Mouse (Mus musculus) intestine, embryonic 16.5 days (tissue): Measurements from ENCODE around the gene Ssty2. TPM values are rescaled to one million over a fixed set of nuclear protein-coding genes. Genes with fewer than 3 reads are reported as not detected.
"Not testable (repeated sequence)": the region's sequence is repeated elsewhere in the genome, so short reads cannot be mapped to it uniquely, and the experiment has no call there.

Experiments used
- ATAC-seq: fragments of 200-750 bp; cut with Nextera tagmentation; 2 replicates; pipeline ENCODE4 v1.8.0; 2017; ENCODE audit warnings: moderate TSS enrichment, moderate library complexity
- H3K27ac ChIP-seq: fragments of 300-500 bp; sonication (generic); 2 replicates; pipeline ENCODE4 v1.5.1; 2014; ENCODE audit warnings: mild to moderate bottlenecking, low read length
- H3K27me3 ChIP-seq: fragments of 300-500 bp; sonication (generic); replicated peaks from 2 replicates; pipeline ENCODE4 v1.6.1; 2014; ENCODE audit warnings: low read length, control low read depth, mixed read lengths; ENCODE audit not compliant: control insufficient read depth, insufficient read depth
- H3K36me3 ChIP-seq: fragments of 300-500 bp; sonication (generic); 2 replicates; pipeline ENCODE4 v1.6.1; 2014; ENCODE audit warnings: low read length, control low read depth; ENCODE audit not compliant: control insufficient read depth, insufficient read depth
- H3K4me1 ChIP-seq: fragments of 300-500 bp; sonication (generic); 2 replicates; pipeline ENCODE4 v1.6.1; 2014; ENCODE audit warnings: low read length, control low read depth, mixed read lengths; ENCODE audit not compliant: control insufficient read depth, insufficient read depth
- H3K4me2 ChIP-seq: fragments of 300-500 bp; sonication (generic); 2 replicates; pipeline ENCODE4 v1.6.1; 2014; ENCODE audit warnings: low read depth, low read length, control low read depth
- H3K4me3 ChIP-seq: fragments of 300-500 bp; sonication (generic); 2 replicates; pipeline ENCODE4 v1.5.1; 2014; ENCODE audit warnings: mild to moderate bottlenecking, low read length
- H3K9ac ChIP-seq: fragments of 300-500 bp; sonication (generic); 2 replicates; pipeline ENCODE4 v1.6.1; 2014; ENCODE audit warnings: low read depth, low read length
- H3K9me3 ChIP-seq: fragments of 300-500 bp; sonication (generic); 2 replicates; pipeline ENCODE4 v1.6.1; 2016; ENCODE audit warnings: low read length, control low read depth; ENCODE audit not compliant: control insufficient read depth
- WGBS: fragments of 180-500 bp; shearing (Covaris S2); extraction: QIAGEN DNeasy Blood & Tissue Kit; methylation state at CpG from one replicate; pipeline ENCODE4 v1.1.7; 2014; 5-methylcytosine and 5-hydroxymethylcytosine counted together
- polyA plus RNA-seq: library from polyadenylated mRNA; unstranded; fragments of >200 nt; fragmentation: Nextera tagmentation; extraction: Ambion mirVana; gene quantifications from 2 replicates; pipeline ENCODE4 v1.2.1, GENCODE M21; 2015

The Ssty2 gene
- not detected in 2 replicates for polyA plus RNA-seq

GRCm38 (mm10) chrY:67047972-67048371 lies at the start of gene Ssty2:
TSS of gene Ssty2 (minus strand) at chrY:67048072.
- not testable (repeated sequence) for H3K4me2 ChIP-seq, ATAC-seq, H3K4me3 ChIP-seq, H3K9ac ChIP-seq, H3K27me3 ChIP-seq, H3K36me3 ChIP-seq, H3K27ac ChIP-seq, H3K4me1 ChIP-seq, H3K9me3 ChIP-seq
- no CpG with 5 or more reads among the region's 4 CpGs for WGBS
